Mouse (Mus musculus): Measurements from ENCODE around the gene Arl6ip5.

DNA sequence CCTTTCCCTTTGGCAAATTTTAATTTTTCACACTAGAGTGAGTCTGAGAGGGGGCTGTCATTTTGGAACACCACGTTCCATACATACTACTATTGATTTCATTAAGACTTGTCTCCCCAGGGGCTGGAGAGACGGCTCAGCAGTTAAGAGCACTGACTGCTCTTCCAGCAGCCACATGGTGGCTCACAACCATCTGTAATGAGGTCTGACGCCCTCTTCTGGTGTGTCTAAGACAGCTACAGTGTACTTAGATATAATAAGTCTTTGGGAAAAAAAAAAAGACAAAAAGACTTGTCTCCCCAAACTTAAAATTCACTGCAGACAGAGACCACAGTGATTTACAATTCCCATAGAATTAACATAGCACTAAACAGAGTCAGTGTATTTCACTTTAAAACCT is 10.1 kb upstream of the Arl6ip5 start:
- TF ChIP-seq CTCF (IDR thresholded peaks at IDR 0.05; ENCODE audit: borderline replicate concordance, control insufficient read depth, extremely low read depth, insufficient read depth, low read length, poor library complexity): no peak
- TF ChIP-seq POLR2A (IDR thresholded peaks at IDR 0.05; ENCODE audit: control insufficient read depth, extremely low read depth, insufficient read depth, low read length, poor library complexity): no peak

Measured in thymus, adult 2 months (tissue).